Mouse (Mus musculus): ENCODE data around the gene Mthfs.

The Mthfs gene

DNA sequence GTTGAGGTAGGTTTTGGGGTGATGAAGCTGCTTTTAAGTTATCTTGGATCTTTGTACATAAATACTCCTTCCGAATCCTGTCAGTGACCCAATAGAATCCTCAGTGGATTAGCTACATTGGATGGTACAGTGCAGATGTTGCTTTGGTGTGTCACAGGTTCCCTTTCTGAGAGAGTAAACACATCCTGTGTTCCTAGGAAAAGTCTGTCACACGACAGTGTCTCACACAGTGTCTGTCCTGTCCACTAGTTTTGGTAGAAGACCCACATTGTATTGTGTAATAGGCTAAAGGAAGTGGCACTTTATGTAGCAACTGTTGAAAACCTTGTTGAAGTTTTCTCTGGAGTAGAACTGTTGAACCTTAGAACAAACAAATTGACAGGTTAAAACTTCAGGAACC lies 42.9 kb downstream of the Mthfs start:
- DNase-seq = no peak

- no peak for DNase-seq
Observed at GRCm38 (mm10) chr9:89256556-89257335, 46.3 kb downstream of the Mthfs start.

- no peak for DNase-seq
Observed at GRCm38 (mm10) chr9:89263968-89264367, 53.5 kb downstream of the Mthfs start.

DNA sequence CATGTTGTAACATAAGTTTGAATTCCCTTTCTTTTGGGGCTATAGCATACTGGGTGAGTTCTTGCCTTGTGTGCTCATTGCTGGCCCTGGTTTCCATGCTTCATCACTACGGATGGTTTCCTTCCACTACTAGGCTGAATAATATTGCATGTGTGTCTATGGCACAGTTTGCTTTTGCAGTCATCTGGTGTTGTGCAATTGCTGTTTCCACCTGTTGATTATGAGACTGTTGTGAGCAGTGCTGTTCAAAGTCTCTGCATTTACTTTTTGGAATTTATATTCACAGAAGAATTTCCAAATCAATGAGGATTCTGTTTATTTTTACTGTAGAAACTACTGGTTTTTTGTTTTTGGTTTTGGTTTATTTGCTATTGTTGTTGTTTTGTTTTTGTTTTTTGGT lies 54.1 kb downstream of the Mthfs start:
- DNase-seq = no peak

GRCm38 (mm10) chr9:89267093-89267492 lies 56.6 kb downstream of the Mthfs start:
- DNase-seq = no peak

- DNase-seq = no peak
Observed at GRCm38 (mm10) chr9:89267572-89267971, 57.1 kb downstream of the Mthfs start.

- no peak for DNase-seq
Observed at GRCm38 (mm10) chr9:89270376-89270775, 59.9 kb downstream of the Mthfs start.

DNA sequence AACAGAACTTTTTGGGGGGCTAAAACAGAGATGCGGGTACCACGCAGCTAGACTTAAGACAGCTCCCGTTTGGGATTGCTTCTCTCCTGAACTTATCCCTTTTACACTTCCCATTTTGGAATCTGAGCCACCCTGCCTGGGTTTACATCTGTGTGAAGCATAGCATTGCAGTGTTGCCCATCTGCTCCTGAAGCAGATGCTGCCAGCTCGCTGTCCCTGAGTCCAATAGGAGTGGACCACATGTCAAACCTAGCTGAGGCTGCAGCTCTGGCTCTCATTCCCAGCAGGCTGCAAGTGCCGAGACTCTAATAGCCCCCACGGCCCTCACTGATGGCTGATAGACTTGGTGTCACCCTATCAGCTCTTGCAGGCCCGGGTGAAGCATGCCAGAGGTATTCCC lies 63.3 kb downstream of the Mthfs start:
- DNase-seq = no peak

DNA sequence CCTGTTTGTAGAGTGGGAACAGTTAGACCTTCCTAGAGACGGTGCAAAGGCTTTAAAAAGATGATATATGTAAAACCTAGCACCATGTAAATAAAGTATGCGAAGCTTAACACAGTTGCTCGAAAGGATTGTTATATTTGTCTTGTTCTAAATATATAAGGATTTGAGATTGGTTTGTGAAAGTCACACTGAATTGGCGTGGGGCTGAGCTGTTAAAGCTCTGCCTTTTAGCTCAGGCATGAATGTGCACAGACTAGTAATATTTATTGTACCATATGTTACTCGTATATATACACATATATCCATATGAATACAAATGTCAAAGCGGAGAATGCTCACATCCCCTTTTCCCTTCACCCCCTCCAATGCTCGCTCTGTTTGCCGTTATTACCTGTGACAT lies 67.7 kb downstream of the Mthfs start:
- DNase-seq = no peak

DNA sequence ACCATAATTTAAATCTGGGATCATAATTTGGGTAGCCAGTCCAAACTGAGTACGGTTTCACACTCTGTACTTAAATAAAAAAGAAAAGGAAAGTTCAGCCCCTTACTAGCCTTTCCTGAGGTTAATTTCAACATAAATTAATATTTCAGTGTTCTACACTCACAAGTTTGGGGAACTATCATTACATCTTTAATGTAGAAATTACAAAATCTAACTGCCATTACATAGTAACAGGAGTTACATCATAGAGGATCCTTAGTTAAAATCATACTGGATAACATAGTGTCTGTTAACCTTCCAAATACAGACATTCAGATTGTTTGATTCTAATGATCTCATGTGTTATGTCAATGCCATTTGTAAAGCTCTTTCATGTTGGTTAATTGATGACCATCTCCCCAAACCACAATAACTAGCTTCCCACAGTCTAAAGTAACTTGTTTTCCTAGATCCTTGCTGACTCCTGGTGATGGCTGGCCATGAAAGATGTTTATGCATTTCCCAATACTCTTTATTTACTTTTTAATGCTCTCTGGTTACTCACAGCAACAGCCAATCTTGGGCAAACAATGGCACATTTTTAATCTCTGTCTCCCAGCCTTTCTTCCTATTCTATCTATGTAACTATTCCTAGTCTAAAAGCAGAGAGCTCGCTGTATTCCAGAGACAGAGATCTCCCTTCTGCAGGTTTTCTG lies 72.0 kb downstream of the Mthfs start:
- no peak for DNase-seq

DNA sequence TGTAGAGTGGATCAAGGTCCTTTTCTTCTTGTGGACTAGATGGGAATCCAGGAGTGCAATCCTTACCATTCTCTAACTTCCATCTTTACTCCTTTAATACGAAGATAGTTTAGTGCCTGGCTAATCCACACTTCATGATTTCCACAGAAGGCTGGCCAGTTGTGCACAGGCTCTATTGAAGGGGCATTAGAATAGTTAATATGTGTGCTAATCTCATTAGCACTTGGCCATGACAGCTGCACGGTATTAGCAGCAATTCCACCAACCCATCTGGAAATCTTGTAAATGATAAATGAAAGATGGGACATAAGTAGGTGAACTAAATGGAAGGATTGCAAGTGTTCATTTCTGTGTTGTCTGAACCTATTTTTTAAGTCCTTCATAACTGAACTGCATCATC lies 77.6 kb downstream of the Mthfs start:
- DNase-seq = no peak

DNA sequence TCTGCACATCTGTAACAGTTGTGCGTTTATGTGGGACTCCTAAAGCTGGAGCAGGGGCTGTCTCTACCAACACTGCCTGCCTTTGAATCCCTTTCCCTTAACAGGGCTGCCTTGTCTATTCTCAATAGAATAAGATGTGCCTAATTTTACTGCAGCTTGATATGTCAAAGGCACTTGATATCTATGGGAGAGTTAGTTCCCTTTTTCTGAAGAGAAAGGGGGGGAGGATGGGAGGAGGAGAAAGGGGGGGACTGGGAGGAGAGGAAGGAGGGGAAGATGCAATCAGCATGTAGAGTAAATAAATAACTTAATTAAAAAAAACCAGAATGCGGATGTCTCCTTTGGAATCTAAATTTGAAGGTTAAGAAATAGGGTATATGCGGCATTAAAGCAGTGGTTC lies 82.9 kb downstream of the Mthfs start:
- DNase-seq = no peak

DNA sequence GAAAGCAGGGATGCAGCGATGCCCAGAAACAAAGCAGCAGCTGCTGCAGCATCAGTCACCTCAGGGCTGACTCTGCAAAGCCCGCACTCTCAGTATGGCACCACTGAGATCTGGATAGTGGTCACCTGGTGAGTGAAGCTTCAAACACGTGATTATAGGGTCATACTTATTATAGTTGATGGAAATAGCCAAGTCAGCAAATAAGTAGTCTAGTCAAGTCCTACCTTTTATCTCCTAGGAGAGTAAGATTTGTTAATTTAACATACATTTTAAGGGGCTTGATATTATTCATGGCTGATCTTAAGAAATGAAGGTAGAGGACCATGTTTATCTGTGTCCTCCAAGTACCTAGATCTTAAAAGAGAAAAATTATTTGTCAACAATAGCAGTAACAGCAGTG lies 83.6 kb downstream of the Mthfs start:
- no peak for DNase-seq

GRCm38 (mm10) chr9:89305637-89306036 lies 95.2 kb downstream of the Mthfs start:
- no peak for DNase-seq

DNA sequence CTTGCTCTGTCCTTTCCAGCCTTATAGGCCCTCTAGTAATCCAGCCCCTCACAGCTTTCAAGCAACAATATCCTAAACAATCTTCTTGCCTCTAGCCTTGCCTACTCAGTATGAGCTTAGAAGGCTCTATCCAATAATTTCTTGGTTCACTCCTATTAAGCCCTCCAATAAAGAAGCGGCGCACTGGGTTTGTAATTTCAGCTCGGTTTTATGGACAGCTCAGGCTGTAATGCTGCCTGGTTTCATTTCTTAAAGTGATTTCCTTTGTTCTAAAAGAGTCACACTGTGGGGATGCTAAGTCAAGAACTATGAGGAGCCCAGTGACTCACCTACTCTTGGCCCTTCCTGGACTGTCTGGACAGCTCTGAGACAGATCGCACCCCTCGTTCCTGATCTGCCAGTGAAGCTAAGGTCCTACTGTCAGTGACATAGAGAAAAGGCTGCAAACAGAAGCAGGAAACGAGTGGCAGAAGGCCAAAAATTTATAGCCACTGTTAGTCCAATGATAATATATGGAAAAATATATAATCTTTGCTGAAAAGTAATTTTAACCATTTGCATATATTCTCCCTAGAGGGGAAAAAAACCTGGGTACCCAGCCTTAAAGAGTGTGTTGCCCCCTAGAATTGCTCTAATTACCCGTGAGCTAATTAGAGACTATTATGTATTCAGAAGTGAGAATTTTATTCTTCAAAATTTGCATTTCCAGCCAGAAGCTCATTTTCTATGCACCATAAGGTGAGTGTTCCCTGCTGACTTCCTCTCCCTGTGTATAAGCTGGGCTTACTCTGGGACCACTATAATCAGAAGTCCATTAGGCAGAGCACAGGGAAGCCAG lies 98.1 kb downstream of the Mthfs start:
- DNase-seq = no peak

GRCm38 (mm10) chr9:89309195-89309535 lies 98.7 kb downstream of the Mthfs start:
- no peak for DNase-seq

DNA sequence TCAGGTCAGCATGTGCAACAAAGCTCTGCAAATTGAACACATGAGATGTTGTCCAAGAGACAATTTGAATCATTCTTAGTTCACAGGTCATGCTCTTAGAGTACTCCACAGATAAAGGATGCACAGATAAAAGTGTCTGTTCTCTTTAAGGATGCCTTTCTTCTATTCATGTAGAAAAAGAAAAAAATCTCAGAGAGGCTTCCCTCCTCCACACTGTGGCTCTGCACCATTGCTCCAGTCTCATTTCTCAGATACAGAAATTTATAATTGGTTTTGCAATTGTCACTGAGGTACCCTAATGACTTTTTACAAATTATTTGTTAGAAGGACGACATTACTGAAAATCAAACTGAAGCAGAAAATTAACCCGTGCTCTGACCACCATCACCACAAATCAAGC lies 101.2 kb downstream of the Mthfs start:
- DNase-seq = no peak

- DNase-seq = no peak
Observed at GRCm38 (mm10) chr9:89373731-89374130, 163.3 kb downstream of the Mthfs start.

GRCm38 (mm10) chr9:89374650-89375049 lies 164.2 kb downstream of the Mthfs start:
- no peak for DNase-seq

DNA sequence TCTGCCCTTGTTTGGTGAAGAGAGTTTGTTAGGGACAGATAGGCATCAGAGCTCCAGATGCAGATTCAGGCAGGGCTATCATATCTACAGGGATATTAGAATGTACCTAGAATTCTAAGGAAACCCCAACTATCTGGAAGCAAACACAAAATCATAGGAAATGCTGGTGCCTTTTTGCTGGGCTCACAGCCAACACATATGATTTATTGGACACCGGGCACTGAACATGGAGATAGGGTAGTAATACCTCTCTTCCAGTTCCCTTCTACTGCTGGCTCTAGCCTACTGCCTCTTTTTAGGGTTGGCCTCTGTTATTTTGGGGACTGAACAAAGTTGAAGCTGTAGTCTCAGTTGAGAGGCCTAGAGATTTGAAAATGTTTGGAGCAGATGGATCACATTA lies 192.6 kb downstream of the Mthfs start:
- DNase-seq = no peak

Data from thymus, adult 18-20 months (tissue).